Mouse (Mus musculus) left cerebral cortex, adult 11 months (tissue): ENCODE results near the gene Rap1a.

Experiments used
- DNase-seq: peaks from one replicate; pipeline ENCODE4 v3.0.0; 2022; ENCODE audit warnings: low spot score

The Rap1a gene

GRCm38 (mm10) chr3:105806519-105807249, 5.5 kb upstream of the Rap1a start:
- DNase-seq, result no peak

- DNase-seq, result no peak
Measured at GRCm38 (mm10) chr3:105803600-105803999, 2.5 kb upstream of the Rap1a start.

GRCm38 (mm10) chr3:105800675-105801190, 403 bp downstream of the Rap1a start:
- peak; percentile 18 for DNase-seq

GRCm38 (mm10) chr3:105800156-105800674, 921 bp downstream of the Rap1a start:
- DNase-seq, result no peak

- no peak for DNase-seq
Measured at GRCm38 (mm10) chr3:105799375-105799774, 1.8 kb downstream of the Rap1a start.

GRCm38 (mm10) chr3:105798770-105799169, 2.4 kb downstream of the Rap1a start:
- DNase-seq, result no peak

- no peak for DNase-seq
Measured at GRCm38 (mm10) chr3:105797427-105797826, 3.7 kb downstream of the Rap1a start.

- no peak for DNase-seq
Measured at GRCm38 (mm10) chr3:105796761-105797160, 4.4 kb downstream of the Rap1a start.

- no peak for DNase-seq
Measured at GRCm38 (mm10) chr3:105794309-105794708, 6.8 kb downstream of the Rap1a start.

GRCm38 (mm10) chr3:105792309-105792708, 8.8 kb downstream of the Rap1a start:
- no peak for DNase-seq

GRCm38 (mm10) chr3:105791129-105791528, 10.0 kb downstream of the Rap1a start:
- DNase-seq, result no peak

GRCm38 (mm10) chr3:105790338-105790737, 10.8 kb downstream of the Rap1a start:
- DNase-seq, result no peak

GRCm38 (mm10) chr3:105789776-105790175, 11.4 kb downstream of the Rap1a start:
- no peak for DNase-seq

- no peak for DNase-seq
Measured at GRCm38 (mm10) chr3:105787328-105787727, 13.8 kb downstream of the Rap1a start.

GRCm38 (mm10) chr3:105785865-105786264, 15.3 kb downstream of the Rap1a start:
- no peak for DNase-seq

- DNase-seq, result no peak
Measured at GRCm38 (mm10) chr3:105783809-105784208, 17.3 kb downstream of the Rap1a start.

GRCm38 (mm10) chr3:105782406-105782805, 18.7 kb downstream of the Rap1a start:
- DNase-seq, result no peak

- DNase-seq, result no peak
Measured at GRCm38 (mm10) chr3:105777997-105778396, 23.1 kb downstream of the Rap1a start.

GRCm38 (mm10) chr3:105774496-105774895, 26.6 kb downstream of the Rap1a start:
- DNase-seq, result no peak

- DNase-seq, result no peak
Measured at GRCm38 (mm10) chr3:105771534-105771933, 29.6 kb downstream of the Rap1a start.

GRCm38 (mm10) chr3:105770836-105771235, 30.3 kb downstream of the Rap1a start:
- DNase-seq, result no peak

- no peak for DNase-seq
Measured at GRCm38 (mm10) chr3:105769380-105769779, 31.8 kb downstream of the Rap1a start.

GRCm38 (mm10) chr3:105768529-105768928, 32.6 kb downstream of the Rap1a start:
- DNase-seq, result no peak
